Mouse (Mus musculus) heart, embryonic 16.5 days (tissue): ENCODE data around the gene Yif1b. TPM values are rescaled to one million over a fixed set of nuclear protein-coding genes. Genes with fewer than 3 reads are reported as not detected.

ENCODE experiments used
- ATAC-seq: fragments of 200-750 bp; cut with Nextera tagmentation; replicated peaks from 2 replicates; pipeline ENCODE4 v1.8.0; 2017; ENCODE audit warnings: moderate number of reproducible peaks; ENCODE audit not compliant: insufficient read depth, low FRiP score; ENCODE audit errors: extremely low read depth
- H3K27ac ChIP-seq: fragments of 300-500 bp; sonication (generic); 2 replicates; pipeline ENCODE4 v1.5.1; 2014; ENCODE audit warnings: mild to moderate bottlenecking, low read length, control low read depth, moderate library complexity
- H3K27me3 ChIP-seq: fragments of 300-500 bp; sonication (generic); 2 replicates; pipeline ENCODE4 v1.6.1; 2014; ENCODE audit warnings: low read length, mixed read lengths; ENCODE audit not compliant: control insufficient read depth, insufficient read depth
- H3K36me3 ChIP-seq: fragments of 300-500 bp; sonication (generic); 2 replicates; pipeline ENCODE4 v1.6.1; 2014; ENCODE audit not compliant: control insufficient read depth, insufficient read depth
- H3K4me1 ChIP-seq: fragments of 300-500 bp; sonication (generic); 2 replicates; pipeline ENCODE4 v1.6.1; 2014; ENCODE audit warnings: low read length, mixed read lengths; ENCODE audit not compliant: control insufficient read depth, insufficient read depth
- H3K4me2 ChIP-seq: fragments of 300-500 bp; sonication (generic); 2 replicates; pipeline ENCODE4 v1.6.1; 2014; ENCODE audit warnings: low read depth, mild to moderate bottlenecking, control low read depth, low read length
- H3K4me3 ChIP-seq: fragments of 300-500 bp; sonication (generic); 2 replicates; pipeline ENCODE4 v1.5.1; 2014; ENCODE audit warnings: mild to moderate bottlenecking, control low read depth, low read length
- H3K9ac ChIP-seq: fragments of 300-500 bp; sonication (generic); 2 replicates; pipeline ENCODE4 v1.6.1; 2014; ENCODE audit warnings: low read length, control low read depth
- H3K9me3 ChIP-seq: fragments of 300-500 bp; sonication (generic); replicated peaks from 2 replicates; pipeline ENCODE4 v1.6.1; 2016; ENCODE audit warnings: low read length; ENCODE audit not compliant: control insufficient read depth
- WGBS: fragments of 180-500 bp; shearing (Covaris S2); extraction: QIAGEN DNeasy Blood & Tissue Kit; methylation state at CpG from one replicate; pipeline ENCODE4 v1.1.7; 2014; 5-methylcytosine and 5-hydroxymethylcytosine counted together
- polyA plus RNA-seq: library from polyadenylated mRNA; unstranded; fragments of >200 nt; fragmentation: Nextera tagmentation; extraction: Ambion mirVana; gene quantifications from 2 replicates; pipeline ENCODE4 v1.2.1, GENCODE M21; 2015

The Yif1b gene
- polyA plus RNA-seq, 1 experiment from 2014 or later, result 116 TPM

DNA sequence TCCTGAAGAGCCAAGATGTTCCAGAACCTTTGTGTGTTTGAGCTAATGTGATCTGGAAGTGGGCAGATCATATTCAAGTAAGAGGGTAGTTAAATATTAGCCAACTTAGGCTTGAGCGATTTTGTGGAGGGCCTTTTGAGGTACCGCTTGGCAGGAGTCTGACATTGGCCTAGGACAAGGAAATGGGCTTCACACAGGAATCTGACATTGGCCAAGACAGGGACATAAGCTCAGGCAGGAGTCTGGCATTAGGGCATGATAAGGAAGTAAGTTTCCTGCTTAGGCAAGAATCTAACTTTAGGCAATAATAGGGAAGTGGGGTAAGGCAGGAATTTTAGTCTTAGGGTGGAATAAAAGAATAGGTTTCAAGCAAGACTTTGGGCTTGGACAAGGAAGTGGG, 23.9 kb upstream of the Yif1b start:
- Histone ChIP-seq H3K4me1 (peaks cover 5% of the 10 kb centered on the region; the same call in 1 of the 2 replicates), H3K27me3 (peaks cover 3% of the 10 kb centered on the region; the same call in 1 of the 2 replicates), H3K9me3 (peaks cover 16% of the 10 kb centered on the region), H3K27ac (no peak overlapping the region), H3K36me3 (no peaks in the 10 kb centered on the region), H3K4me2 (no peak overlapping the region), H3K4me3 (no peak overlapping the region), H3K9ac (no peak overlapping the region)
- ATAC-seq, result no peak
- WGBS, result 61% methylated on average over 2 of the region's 2 CpGs

DNA sequence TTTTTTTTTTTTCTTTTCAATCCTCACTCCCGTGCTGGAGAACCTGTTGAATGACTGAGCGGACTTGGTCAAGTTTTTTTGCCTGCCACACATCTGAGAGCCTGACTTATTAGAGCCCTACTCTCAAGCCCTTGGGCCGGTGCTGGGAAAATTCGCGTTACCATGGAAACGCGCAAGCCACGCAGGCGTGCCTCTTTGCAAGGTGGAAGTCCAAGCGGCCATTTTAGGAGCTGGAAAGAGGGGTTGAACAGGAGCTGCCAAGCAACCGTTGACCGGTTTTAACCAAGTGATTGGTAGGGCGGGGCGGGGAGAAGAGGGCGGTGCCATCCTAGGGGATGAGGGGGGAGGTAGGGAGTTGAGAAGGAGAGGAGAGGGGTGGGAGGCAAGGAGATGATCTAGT, 23.3 kb upstream of the Yif1b start:
- peaks cover 20% of the 10 kb centered on the region for H3K9me3 ChIP-seq
- H3K9ac ChIP-seq, result no peak overlapping the region
- H3K4me1 ChIP-seq, result peaks cover 5% of the 10 kb centered on the region; the same call in 1 of the 2 replicates
- no peaks in the 10 kb centered on the region for H3K36me3 ChIP-seq
- no peak overlapping the region for H3K27ac ChIP-seq
- H3K4me3 ChIP-seq, result no peak overlapping the region
- H3K27me3 ChIP-seq, result peaks cover 3% of the 10 kb centered on the region; the same call in 1 of the 2 replicates
- 45% methylated on average over 15 of the region's 15 CpGs for WGBS
- ATAC-seq, result no peak
- no peak overlapping the region for H3K4me2 ChIP-seq

DNA sequence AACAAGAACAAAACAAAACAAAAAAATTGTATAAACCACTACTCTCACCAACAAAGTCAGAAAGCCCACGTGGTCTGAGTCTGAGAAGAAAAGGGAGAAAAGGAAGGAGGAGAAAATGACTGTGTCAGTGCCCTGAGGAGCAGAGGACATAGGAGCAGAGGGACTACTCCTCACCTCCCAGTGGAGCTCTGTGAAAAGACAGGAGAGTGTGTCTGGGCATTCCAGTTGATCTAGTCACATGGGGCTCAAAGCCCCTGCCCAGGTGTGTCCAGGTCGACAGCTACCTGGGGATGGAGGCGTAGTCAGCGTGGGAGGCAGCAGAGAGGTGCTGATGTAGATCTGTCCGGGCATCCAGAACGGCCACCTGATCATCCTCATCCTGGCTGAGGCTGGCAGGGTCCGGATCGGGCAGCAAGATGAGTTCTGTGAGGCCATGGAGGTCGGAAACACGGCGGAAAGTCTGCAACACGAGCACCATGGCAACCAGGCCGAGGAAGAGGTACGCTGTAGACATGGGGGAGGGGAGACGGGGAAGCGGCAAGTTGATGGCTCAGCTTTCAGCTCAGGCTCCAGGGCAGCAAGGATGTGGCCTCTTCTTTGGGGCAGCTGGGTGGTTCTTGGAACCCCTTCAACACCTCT, 13.3 kb upstream of the Yif1b start:
- peaks cover 7% of the 10 kb centered on the region; the same call in 1 of the 2 replicates for H3K36me3 ChIP-seq
- WGBS, result 25% methylated on average over 16 of the region's 16 CpGs
- no peak overlapping the region for H3K27ac ChIP-seq
- H3K27me3 ChIP-seq, result no peaks in the 10 kb centered on the region
- H3K9me3 ChIP-seq, result peaks cover 5% of the 10 kb centered on the region
- H3K4me2 ChIP-seq, result no peak overlapping the region
- H3K9ac ChIP-seq, result no peak overlapping the region
- no peak for ATAC-seq
- H3K4me1 ChIP-seq, result no peaks in the 10 kb centered on the region
- H3K4me3 ChIP-seq, result no peak overlapping the region

DNA sequence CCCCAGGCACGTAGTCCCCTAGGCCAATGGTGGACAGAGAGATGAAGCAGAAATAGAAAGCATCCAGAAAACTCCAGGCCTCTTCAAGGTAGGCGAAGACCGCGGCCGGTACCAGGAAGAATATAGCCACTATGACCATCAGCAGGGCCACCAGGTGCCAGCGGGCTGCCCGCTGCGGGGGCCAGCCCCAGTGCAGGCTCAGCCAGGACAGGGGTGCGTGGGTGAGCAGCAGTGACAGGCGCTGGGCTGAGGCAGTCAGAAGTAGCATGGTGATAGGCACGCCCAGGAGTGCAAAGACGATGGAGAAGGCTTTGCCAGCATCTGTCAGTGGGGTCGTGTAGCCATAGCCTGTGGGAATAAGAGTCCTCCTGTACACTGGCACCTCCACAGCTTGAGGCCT, 12.6 kb upstream of the Yif1b start:
- peaks cover 7% of the 10 kb centered on the region; the same call in 1 of the 2 replicates for H3K36me3 ChIP-seq

DNA sequence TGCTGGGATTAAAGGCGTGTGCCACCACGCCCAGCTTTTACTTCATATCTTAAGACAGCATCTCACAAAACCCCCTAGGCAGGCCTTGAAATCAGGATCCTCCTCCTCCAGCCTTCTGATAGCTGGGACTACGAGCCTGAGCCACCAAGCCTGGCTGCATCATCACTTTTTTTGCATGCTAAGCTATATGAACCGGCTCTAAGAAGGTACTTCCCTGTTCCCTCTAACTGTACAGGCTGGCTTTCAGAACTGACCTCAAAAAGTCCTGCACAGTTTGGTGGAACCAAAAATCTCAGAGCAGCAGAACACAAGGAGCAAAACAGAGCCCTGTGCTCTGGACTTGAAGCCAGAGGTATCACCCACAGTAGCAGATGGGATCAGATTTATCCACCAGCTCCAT, 9.9 kb upstream of the Yif1b start:
- Histone ChIP-seq H3K36me3 (no peaks in the 10 kb centered on the region), H3K4me2 (no peak overlapping the region), H3K9me3 (no peaks in the 10 kb centered on the region), H3K4me1 (peaks cover 1% of the 10 kb centered on the region; the same call in 1 of the 2 replicates), H3K27me3 (0 out of 2 replicates have a peak, but pooled peaks cover 6% of the 10 kb centered on the region), H3K27ac (no peak overlapping the region), H3K4me3 (no peak overlapping the region), H3K9ac (no peak overlapping the region)
- ATAC-seq, result no peak
- WGBS, result 72% methylated on average over 4 of the region's 4 CpGs

More for the DNA sequence above, 12.6 kb upstream of the Yif1b start:
- no peak overlapping the region for H3K27ac ChIP-seq
- no peak overlapping the region for H3K9ac ChIP-seq
- H3K4me2 ChIP-seq, result no peak overlapping the region
- H3K4me1 ChIP-seq, result no peaks in the 10 kb centered on the region
- H3K4me3 ChIP-seq, result no peak overlapping the region
- no peaks in the 10 kb centered on the region for H3K27me3 ChIP-seq
- H3K9me3 ChIP-seq, result no peaks in the 10 kb centered on the region; the same call in 1 of the 2 replicates
- no peak for ATAC-seq
- WGBS, result 76% methylated on average over 13 of the region's 13 CpGs

DNA sequence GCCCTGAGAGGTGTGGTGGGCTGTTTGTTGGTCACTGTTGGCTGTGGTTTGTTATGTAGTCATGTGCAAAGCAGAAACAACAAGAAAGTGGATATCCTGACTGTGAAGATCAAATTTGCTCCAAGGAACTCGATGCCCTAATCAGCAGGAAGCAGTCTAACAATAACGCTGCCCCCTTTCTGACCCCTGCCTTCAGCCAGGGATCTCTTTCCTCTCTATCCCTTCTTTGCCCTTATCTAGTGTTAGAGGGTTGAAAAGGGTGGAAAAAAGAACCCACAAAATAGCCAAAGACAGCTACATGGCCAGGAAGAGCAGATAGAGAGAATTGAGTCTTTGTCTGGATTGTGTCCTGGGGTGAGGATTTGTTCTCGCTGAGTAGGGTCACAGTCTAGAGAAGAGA, 7.6 kb upstream of the Yif1b start:
- H3K27me3 ChIP-seq, result 0 out of 2 replicates have a peak, but pooled peaks cover 6% of the 10 kb centered on the region
- ATAC-seq, result no peak
- peak overlapping the region; percentile 16; the same call in 1 of the 2 replicates for H3K27ac ChIP-seq
- whole genome bisulfite sequencing, result 23% methylated on average over 3 of the region's 3 CpGs
- H3K9me3 ChIP-seq, result no peaks in the 10 kb centered on the region
- no peak overlapping the region for H3K9ac ChIP-seq
- H3K4me2 ChIP-seq, result peak overlapping the region; percentile 93; the same call in 1 of the 2 replicates
- H3K4me3 ChIP-seq, result no peak overlapping the region
- no peaks in the 10 kb centered on the region for H3K36me3 ChIP-seq
- peaks cover 10% of the 10 kb centered on the region for H3K4me1 ChIP-seq

DNA sequence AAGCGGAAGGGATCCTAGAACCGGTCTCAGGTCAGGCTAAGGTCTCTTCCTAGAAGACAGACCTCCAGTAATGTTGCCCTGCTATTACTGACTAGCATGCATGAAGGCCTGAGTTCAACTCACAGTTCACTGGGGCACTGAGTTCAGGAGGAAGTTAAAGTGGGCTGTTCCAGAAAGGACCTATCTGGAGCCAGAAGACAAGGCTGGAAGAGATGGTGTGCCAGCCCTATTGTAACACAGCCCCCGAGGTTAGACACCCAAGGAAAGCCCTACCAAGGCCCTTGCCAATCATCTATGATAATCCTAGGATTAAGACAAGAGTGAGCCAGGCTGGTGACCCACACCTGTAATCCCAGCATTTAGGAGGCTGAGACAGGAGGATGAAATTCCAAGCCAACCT, 6.6 kb upstream of the Yif1b start:
- no peaks in the 10 kb centered on the region for H3K36me3 ChIP-seq
- peak overlapping the region; percentile 93 for H3K4me2 ChIP-seq
- peaks cover 10% of the 10 kb centered on the region for H3K4me1 ChIP-seq
- H3K9ac ChIP-seq, result peak overlapping the region; percentile 77
- 44% methylated on average over 3 of the region's 3 CpGs for WGBS
- no peaks in the 10 kb centered on the region for H3K9me3 ChIP-seq
- no peak for ATAC-seq
- H3K4me3 ChIP-seq, result peak overlapping the region; percentile 71
- H3K27me3 ChIP-seq, result 0 out of 2 replicates have a peak, but pooled peaks cover 6% of the 10 kb centered on the region
- peak overlapping the region; percentile 55 for H3K27ac ChIP-seq

DNA sequence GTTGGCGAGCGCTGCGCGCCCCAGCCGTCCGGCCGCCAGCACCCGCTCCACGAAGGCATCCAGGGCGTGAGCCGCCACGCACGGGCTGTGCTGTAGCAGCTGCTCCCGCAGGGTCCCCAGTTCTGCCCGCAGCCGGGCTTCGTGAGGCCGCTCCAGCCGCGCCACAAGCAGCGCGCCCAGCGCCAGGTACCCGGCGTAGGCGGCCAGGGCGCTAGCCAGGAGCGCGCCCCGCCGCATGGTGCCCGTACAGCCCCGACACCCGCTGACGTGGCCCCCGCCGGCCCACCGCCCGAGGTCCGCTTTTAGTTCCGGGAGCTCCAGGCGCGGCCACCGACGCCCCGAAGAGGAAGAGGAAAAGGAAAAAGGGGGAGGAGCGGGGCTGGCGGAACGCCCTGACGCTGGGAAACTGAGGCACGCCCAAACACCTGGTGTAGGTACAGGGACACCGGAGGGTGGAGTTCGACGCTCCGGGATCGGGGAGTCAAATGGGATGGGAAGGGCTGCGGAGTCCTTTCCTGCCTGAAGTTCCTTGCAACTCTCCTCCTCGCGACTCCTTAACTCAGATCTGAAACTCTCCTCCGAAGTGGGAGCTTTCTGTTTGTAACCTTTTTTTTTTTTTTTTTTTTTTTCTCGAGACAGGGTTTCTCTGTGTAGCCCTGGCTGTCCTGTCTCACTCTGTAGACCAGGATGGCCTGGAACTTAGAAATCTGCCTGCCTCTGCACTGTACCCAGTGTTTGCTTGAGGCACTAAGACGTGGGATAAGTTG, 5.7 kb upstream of the Yif1b start, which contains the start of gene Kcnk6:
Kcnk6 (minus strand) TSS at position 269 of the 767 bp plus-strand sequence.
- H3K9ac ChIP-seq, result peak within 1 kb of the TSS; percentile 77
- H3K4me1 ChIP-seq, result peaks cover 10% of the 10 kb centered on the region
- H3K4me3 ChIP-seq, result peak within 1 kb of the TSS; percentile 71
- H3K27ac ChIP-seq, result peak within 1 kb of the TSS; percentile 78
- under 1% methylated on average over 62 of the region's 62 CpGs for WGBS
- H3K4me2 ChIP-seq, result peak within 1 kb of the TSS; percentile 93
- H3K27me3 ChIP-seq, result 0 out of 2 replicates have a peak, but pooled peaks cover 6% of the 10 kb centered on the region
- ATAC-seq, result peak; percentile 25
- no peaks in the 10 kb centered on the region for H3K9me3 ChIP-seq
- H3K36me3 ChIP-seq, result no peaks in the 10 kb centered on the region

DNA sequence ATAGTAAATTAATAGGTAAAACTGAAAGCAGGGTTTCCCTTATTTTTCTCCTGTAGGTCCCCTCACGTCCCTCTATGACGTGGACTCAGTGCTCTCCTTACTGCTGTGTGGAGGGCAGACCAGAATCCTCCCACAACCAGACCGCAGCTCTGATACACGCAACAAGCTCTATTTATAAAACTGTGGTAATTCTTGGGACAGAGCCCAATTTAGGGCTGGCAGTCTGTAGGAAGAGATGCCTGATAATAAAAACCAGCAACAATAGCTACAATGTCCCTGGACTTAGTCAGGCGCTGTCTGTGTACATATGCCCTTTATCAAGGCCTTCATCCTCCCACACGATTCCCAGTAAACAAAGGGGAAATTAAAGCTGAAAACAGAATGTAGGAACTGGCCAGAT, 4.4 kb upstream of the Yif1b start:
- Histone ChIP-seq H3K4me2 (no peak overlapping the region), H3K9ac (no peak overlapping the region), H3K36me3 (no peaks in the 10 kb centered on the region), H3K27me3 (0 out of 2 replicates have a peak, but pooled peaks cover 6% of the 10 kb centered on the region), H3K4me3 (no peak overlapping the region), H3K9me3 (no peaks in the 10 kb centered on the region), H3K27ac (peak overlapping the region; percentile 78), H3K4me1 (peaks cover 14% of the 10 kb centered on the region)
- ATAC-seq, result peak; percentile 21
- WGBS, result 18% methylated on average over 6 of the region's 6 CpGs
